Mouse (Mus musculus) adrenal gland, postnatal 14 days (tissue): Measurements from ENCODE around the gene Scnm1. TPM values are rescaled to one million over a fixed set of nuclear protein-coding genes. Genes with fewer than 3 reads are reported as not detected.
A peak's percentile ranks its signal among the peaks of the same experiment; 100 is the strongest.

Source experiments
- DNase-seq: peaks from one replicate; pipeline ENCODE4 v3.0.0; 2021; ENCODE audit warnings: mixed read lengths
- microRNA-seq, 2 experiments: library from miRNA; unstranded; fragments of <30 nt; microRNA quantifications; one replicate each; pipeline ENCODE4 v1.2.0; 2021
- total RNA-seq: library from RNA; stranded (reverse); gene quantifications from 2 replicates; pipeline ENCODE4 v1.2.3, GENCODE M21; 2021

The Scnm1 gene
- total RNA-seq, 1 experiment from 2014 or later, result 39.8 TPM

- DNase-seq, result peak; percentile 98
These were observed 27.3 kb downstream of the Scnm1 start, which contains the start of gene Pip5k1a for GRCm38 (mm10) chr3:95106338-95107117. TSS of gene Pip5k1a (minus strand) at chr3:95106930.

- no peak for DNase-seq
These were observed 28.0 kb downstream of the Scnm1 start for GRCm38 (mm10) chr3:95105586-95106337.

- DNase-seq, result no peak
These were observed 28.7 kb downstream of the Scnm1 start for GRCm38 (mm10) chr3:95105121-95105520.

GRCm38 (mm10) chr3:95100854-95101253, 33.0 kb downstream of the Scnm1 start:
- DNase-seq, result no peak

- DNase-seq, result no peak
These were observed 45.7 kb downstream of the Scnm1 start for GRCm38 (mm10) chr3:95088071-95088470.

Small RNA genes within 50 kb of the gene (microRNA-seq; reads per million reads assigned to microRNA genes)
- gene Mir8099-1, result 0 reads per million in 2 experiments

Other genes with a start within 250 kb of the Scnm1 start
- 262 and 280 TPM in 2 replicates for gene Psmb4, start 247.1 kb downstream of the Scnm1 start, total RNA-seq
- gene Selenbp1, start 201.0 kb downstream of the Scnm1 start, total RNA-seq, result 68.0 and 87.5 TPM in 2 replicates
- 22.4 and 26.9 TPM in 2 replicates for gene Rfx5, start 179.9 kb downstream of the Scnm1 start, total RNA-seq
- 40.5 and 46.3 TPM in 2 replicates for gene Pi4kb, start 159.3 kb downstream of the Scnm1 start, total RNA-seq
- 30.9 and 33.2 TPM in 2 replicates for gene Zfp687, start 118.6 kb downstream of the Scnm1 start, total RNA-seq
- 218 and 243 TPM in 2 replicates for gene Psmd4, start 91.4 kb downstream of the Scnm1 start, total RNA-seq
- 42.9 and 43.8 TPM in 2 replicates for gene Pip5k1a, start 27.1 kb downstream of the Scnm1 start, total RNA-seq
- gene Vps72, start 23.0 kb downstream of the Scnm1 start, total RNA-seq, result 56.6 and 62.8 TPM in 2 replicates
- gene Tmod4, start 9.5 kb downstream of the Scnm1 start, total RNA-seq, result 1.4 TPM in 1 of 2 replicates, not detected in the other
- gene Lysmd1, start 77 bp upstream of the Scnm1 start, total RNA-seq, result 9.0 and 11.3 TPM in 2 replicates
- 1.7 and 7.8 TPM in 2 replicates for gene Tnfaip8l2, start 8.3 kb upstream of the Scnm1 start, total RNA-seq
- gene Sema6c, start 26.4 kb upstream of the Scnm1 start, total RNA-seq, result 2.8 and 5.4 TPM in 2 replicates
- 22.6 and 26.4 TPM in 2 replicates for gene Gabpb2, start 83.9 kb upstream of the Scnm1 start, total RNA-seq
- 63.3 and 80.3 TPM in 2 replicates for gene Cdc42se1, start 94.7 kb upstream of the Scnm1 start, total RNA-seq
- 6.9 and 15.1 TPM in 2 replicates for gene Mllt11, start 98.2 kb upstream of the Scnm1 start, total RNA-seq
- not detected in 2 replicates for gene Gm128, start 107.6 kb upstream of the Scnm1 start, total RNA-seq
- gene Bnipl, start 117.2 kb upstream of the Scnm1 start, total RNA-seq, result 0.19 and 0.34 TPM in 2 replicates
- 78.9 and 104 TPM in 2 replicates for gene Mindy1, start 147.3 kb upstream of the Scnm1 start, total RNA-seq
- gene Prune1, start 148.1 kb upstream of the Scnm1 start, total RNA-seq, result 21.6 and 24.0 TPM in 2 replicates
- 1.1 and 1.6 TPM in 2 replicates for gene Anxa9, start 173.2 kb upstream of the Scnm1 start, total RNA-seq
- 181 and 196 TPM in 2 replicates for gene Cers2, start 180.8 kb upstream of the Scnm1 start, total RNA-seq
- gene Setdb1, start 223.2 kb upstream of the Scnm1 start, total RNA-seq, result 27.1 and 28.0 TPM in 2 replicates